Mouse (Mus musculus): Measurements from ENCODE around the gene Panx2. TPM values are rescaled to one million over a fixed set of nuclear protein-coding genes. Genes with fewer than 3 reads are reported as not detected.
A peak's percentile ranks its signal among the peaks of the same experiment; 100 is the strongest.

Gene Panx2
- polyA plus RNA-seq, 1 experiment from 2014 or later: 10.1 TPM

DNA sequence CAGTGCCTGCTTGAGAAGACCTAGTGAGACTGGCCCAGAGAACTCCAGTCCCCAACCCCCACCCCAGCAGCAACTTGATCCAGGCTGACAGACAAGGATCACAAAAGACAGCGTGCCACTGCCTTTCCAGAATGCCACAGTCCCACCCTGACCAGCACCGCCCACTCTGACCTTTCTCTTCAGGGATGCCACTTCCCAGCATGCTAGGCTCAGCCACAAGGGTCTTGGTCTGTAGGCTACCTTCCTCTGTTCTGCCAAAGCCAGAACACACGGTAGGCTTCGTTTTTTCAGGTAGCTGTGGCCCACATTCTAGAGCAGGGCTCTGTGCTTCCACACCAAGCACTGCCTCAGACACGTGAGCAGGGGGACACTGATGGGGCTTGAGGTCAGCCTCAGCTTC lies 43.1 kb downstream of the Panx2 start:
- Histone ChIP-seq H3K9me3 (replicated peaks) (no peaks in the 10 kb centered on the region), H3K4me3 (replicated peaks) (no peak overlapping the region), H3K4me1 (no peaks in the 10 kb centered on the region), H3K4me2 (no peak overlapping the region), H3K27me3 (replicated peaks) (no peaks in the 10 kb centered on the region), H3K36me3 (peaks cover 99% of the 10 kb centered on the region), H3K27ac (replicated peaks) (no peak overlapping the region), H3K9ac (replicated peaks) (no peak overlapping the region)
- WGBS: 73% methylated on average over 5 of the region's 5 CpGs
- no peak for ATAC-seq (ENCODE audit: low FRiP score)

DNA sequence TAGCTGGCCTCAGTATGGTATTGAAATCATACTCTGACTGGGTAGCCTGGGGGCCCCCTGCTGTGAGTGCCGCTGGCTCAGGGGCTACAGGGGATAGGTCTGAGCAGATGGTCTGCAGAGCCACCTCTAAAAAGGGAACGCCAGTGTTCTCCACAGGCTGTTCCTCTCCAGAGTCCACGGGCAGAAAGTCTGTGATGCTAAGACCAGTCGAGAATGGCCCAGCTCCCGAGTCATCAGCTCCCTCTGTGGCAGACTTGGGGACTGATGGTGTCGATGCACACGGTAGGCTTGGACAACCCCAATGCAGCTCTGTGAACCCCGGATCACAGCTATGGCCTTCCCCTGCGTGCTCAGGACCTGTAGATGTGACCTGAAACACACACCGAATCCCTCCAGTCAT lies 44.4 kb downstream of the Panx2 start:
- Histone ChIP-seq H3K27me3 (replicated peaks) (no peaks in the 10 kb centered on the region), H3K4me1 (no peaks in the 10 kb centered on the region), H3K27ac (replicated peaks) (no peak overlapping the region), H3K9ac (replicated peaks) (no peak overlapping the region), H3K36me3 (peaks cover 99% of the 10 kb centered on the region), H3K4me3 (replicated peaks) (no peak overlapping the region), H3K9me3 (replicated peaks) (no peaks in the 10 kb centered on the region), H3K4me2 (no peak overlapping the region)
- 87% methylated on average over 10 of the region's 10 CpGs for WGBS
- ATAC-seq (ENCODE audit: low FRiP score): no peak

DNA sequence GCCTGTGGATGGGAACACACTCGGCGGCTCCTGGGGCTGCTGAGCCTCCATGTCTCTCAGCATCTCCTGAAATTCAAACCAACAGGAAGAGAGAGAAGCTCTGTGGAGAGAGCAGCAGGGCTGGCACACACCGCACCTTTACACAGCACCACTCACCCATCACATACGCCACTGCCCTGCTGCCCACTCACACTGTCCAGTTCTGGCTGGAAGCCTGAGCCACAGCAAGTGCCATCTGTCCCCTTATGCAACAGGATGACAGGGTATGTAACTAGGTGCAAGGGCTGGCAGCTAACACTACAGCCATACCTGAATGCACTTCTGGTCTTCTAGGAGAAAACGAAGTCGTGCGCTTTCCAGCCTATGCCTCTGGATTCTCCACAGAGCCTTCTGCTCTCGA lies 44.9 kb downstream of the Panx2 start:
- ATAC-seq (ENCODE audit: low FRiP score): no peak
- Histone ChIP-seq H3K4me2 (no peak overlapping the region), H3K27me3 (replicated peaks) (no peaks in the 10 kb centered on the region), H3K4me1 (no peaks in the 10 kb centered on the region), H3K9ac (replicated peaks) (no peak overlapping the region), H3K27ac (replicated peaks) (no peak overlapping the region), H3K9me3 (replicated peaks) (no peaks in the 10 kb centered on the region), H3K36me3 (peaks cover 99% of the 10 kb centered on the region), H3K4me3 (replicated peaks) (no peak overlapping the region)
- WGBS: 96% methylated on average over 8 of the region's 8 CpGs

DNA sequence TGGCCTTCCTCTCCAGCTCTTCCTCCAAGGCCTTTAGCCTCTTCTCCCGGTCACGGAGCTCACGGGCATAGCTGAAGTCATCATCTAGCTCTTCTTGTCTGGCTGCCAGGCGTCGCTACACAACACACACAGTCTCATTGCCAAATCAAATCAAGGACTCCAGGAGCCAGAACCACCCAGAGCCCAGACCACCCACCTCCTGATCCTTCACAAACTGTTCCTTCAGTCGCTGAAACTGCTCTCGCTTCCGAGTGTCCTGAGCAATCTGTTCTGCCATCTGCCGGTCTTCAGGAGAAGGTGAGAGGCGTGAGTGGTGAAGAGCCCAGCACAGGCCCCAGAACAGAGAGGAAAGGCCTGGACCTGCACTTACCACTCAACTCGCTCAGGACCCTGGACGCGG lies 46.5 kb downstream of the Panx2 start:
- H3K9ac ChIP-seq (replicated peaks): no peak overlapping the region

DNA sequence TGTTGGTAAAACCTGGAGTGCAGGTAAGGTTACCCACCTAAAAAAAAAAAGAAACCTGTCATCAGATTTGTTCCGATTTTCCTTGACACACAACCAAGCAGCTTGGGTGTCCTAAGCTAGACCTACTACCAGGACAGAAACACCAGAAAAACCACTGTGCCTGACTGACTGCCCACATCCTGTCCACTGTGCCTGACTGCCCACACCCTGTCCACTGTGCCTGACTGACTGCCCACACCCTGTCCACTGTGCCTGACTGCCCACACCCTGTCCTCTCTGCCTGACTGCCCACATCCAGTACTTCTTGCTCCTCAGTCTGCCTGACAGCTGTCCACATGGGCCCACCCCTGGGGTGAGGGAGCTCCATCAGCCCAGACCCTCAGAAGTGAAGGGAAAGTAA lies 47.4 kb downstream of the Panx2 start:
- 96% methylated on average over 1 of the region's 1 CpGs for WGBS
- Histone ChIP-seq H3K27me3 (replicated peaks) (no peaks in the 10 kb centered on the region), H3K27ac (replicated peaks) (no peak overlapping the region), H3K4me1 (no peaks in the 10 kb centered on the region), H3K4me3 (replicated peaks) (no peak overlapping the region), H3K4me2 (no peak overlapping the region), H3K9ac (replicated peaks) (no peak overlapping the region), H3K9me3 (replicated peaks) (no peaks in the 10 kb centered on the region), H3K36me3 (peaks cover 98% of the 10 kb centered on the region)
- no peak for ATAC-seq (ENCODE audit: low FRiP score)

More for the DNA sequence above, 46.5 kb downstream of the Panx2 start:
- H3K9me3 ChIP-seq (replicated peaks): no peaks in the 10 kb centered on the region
- H3K4me3 ChIP-seq (replicated peaks): no peak overlapping the region
- no peak overlapping the region for H3K4me2 ChIP-seq
- peaks cover 99% of the 10 kb centered on the region for H3K36me3 ChIP-seq
- no peak for ATAC-seq (ENCODE audit: low FRiP score)
- no peak overlapping the region for H3K27ac ChIP-seq (replicated peaks)
- no peaks in the 10 kb centered on the region for H3K4me1 ChIP-seq
- WGBS: 92% methylated on average over 13 of the region's 13 CpGs
- no peaks in the 10 kb centered on the region for H3K27me3 ChIP-seq (replicated peaks)

DNA sequence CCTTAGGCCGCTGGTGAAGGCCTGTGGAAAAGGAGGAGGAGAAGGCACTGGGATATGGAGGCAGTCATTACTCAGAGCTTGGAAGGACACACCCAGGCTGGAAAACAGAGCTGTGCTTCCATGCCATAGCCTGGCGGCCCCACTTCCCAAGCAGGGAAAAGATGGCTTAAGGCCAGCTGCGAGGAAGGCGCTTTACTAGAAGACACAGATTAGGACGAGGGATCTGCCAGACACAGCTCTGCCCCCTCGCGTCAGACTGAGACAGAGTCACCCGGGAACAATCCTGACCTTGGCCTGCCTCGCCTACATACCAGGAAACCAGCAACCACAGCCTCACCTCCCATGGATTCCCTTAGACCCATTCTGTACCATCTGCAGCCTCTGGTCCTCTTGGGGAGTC lies 50.6 kb downstream of the Panx2 start:
- Histone ChIP-seq H3K36me3 (peaks cover 89% of the 10 kb centered on the region), H3K4me3 (replicated peaks) (no peak overlapping the region), H3K27me3 (replicated peaks) (no peaks in the 10 kb centered on the region), H3K4me2 (no peak overlapping the region), H3K9ac (replicated peaks) (no peak overlapping the region), H3K27ac (replicated peaks) (no peak overlapping the region), H3K4me1 (no peaks in the 10 kb centered on the region), H3K9me3 (replicated peaks) (no peaks in the 10 kb centered on the region)
- 90% methylated on average over 9 of the region's 9 CpGs for WGBS
- no peak for ATAC-seq (ENCODE audit: low FRiP score)

DNA sequence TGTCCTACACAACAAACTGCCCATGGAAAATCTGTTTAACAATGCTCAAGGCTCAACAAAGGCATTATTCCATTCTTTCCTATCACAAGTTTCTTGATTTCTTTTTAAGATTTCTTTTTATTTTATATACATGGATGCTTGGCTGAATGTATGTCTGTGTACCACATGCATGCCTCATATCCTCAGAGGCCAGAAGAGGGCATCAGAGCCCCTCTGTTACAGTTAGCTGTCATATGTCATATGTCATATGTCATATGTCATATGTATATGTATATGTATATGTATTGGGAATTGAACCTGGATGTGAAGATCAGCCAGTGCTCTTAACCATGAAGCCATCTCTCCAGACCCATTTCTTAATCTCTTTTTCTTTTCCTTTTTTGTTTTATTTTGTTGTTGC lies 58.5 kb downstream of the Panx2 start:
- Histone ChIP-seq H3K9me3 (replicated peaks) (no peaks in the 10 kb centered on the region), H3K9ac (replicated peaks) (no peak overlapping the region), H3K27ac (replicated peaks) (no peak overlapping the region), H3K4me3 (replicated peaks) (no peak overlapping the region), H3K27me3 (replicated peaks) (no peaks in the 10 kb centered on the region), H3K4me2 (no peak overlapping the region), H3K4me1 (peaks cover 35% of the 10 kb centered on the region), H3K36me3 (peaks cover 48% of the 10 kb centered on the region)
- ATAC-seq (ENCODE audit: low FRiP score): no peak

DNA sequence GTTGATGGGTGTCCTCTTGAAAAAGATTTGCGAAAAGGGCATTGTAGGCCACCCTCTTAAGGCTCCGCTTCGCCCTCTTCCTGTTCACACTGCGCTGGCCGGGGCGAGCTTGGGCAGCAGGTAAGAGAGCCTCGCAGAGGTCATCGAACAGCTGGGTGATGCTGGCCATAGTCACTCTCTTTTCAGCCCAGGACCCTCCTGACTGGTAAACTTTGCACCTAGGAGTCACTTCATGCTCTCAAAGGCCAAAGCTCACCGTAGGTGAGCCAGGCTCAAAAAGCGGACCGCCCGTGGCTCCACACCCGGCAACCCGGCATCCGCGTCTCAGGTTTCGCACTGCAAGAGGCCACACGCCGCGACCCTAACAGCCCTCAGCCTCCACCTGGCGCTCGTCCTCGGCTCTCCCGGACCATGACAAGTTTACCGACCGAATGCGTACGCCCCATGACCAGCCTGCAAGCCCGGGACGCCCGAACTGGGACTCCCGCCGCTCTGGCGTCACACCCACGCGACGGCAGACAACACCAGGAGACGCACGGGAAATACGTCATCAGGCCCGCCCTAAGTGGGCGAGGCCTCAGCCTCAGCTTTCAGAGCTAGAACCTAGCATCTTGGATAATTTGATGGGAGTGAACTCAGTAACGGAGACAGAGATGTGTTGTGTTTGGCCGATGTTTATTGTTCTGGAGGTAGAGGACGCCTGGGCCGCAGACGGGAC lies 63.3 kb downstream of the Panx2 start, which contains the start of gene Tubgcp6:
Gene Tubgcp6 (minus strand): TSS at position 464 of the 718 bp plus-strand sequence.
- Histone ChIP-seq H3K4me1 (peaks cover 53% of the 10 kb centered on the region), H3K9ac (replicated peaks) (peak within 1 kb of the TSS; percentile 77), H3K9me3 (replicated peaks) (no peaks in the 10 kb centered on the region), H3K4me2 (peak within 1 kb of the TSS; percentile 95), H3K36me3 (peaks cover 15% of the 10 kb centered on the region), H3K27ac (replicated peaks) (peak within 1 kb of the TSS; percentile 88), H3K4me3 (replicated peaks) (peak within 1 kb of the TSS; percentile 92), H3K27me3 (replicated peaks) (no peaks in the 10 kb centered on the region)
- peak; percentile 82 for ATAC-seq (ENCODE audit: low FRiP score)
- under 1% methylated on average over 47 of the region's 47 CpGs for WGBS

Other genes starting within 250 kb of the Panx2 start
- gene Alg12, start 240.4 kb upstream of the Panx2 start, polyA plus RNA-seq (2015; fragmentation: Nextera tagmentation; extraction: Ambion mirVana): 8.3 and 9.4 TPM in 2 replicates
- gene Creld2, start 240.1 kb upstream of the Panx2 start, polyA plus RNA-seq (2015; fragmentation: Nextera tagmentation; extraction: Ambion mirVana): 63.8 and 71.3 TPM in 2 replicates
- 66.8 and 78.7 TPM in 2 replicates for gene Pim3, start 197.5 kb upstream of the Panx2 start, polyA plus RNA-seq (2015; fragmentation: Nextera tagmentation; extraction: Ambion mirVana)
- 0.13 and 0.17 TPM in 2 replicates for gene Ttll8, start 105.3 kb upstream of the Panx2 start, polyA plus RNA-seq (2015; fragmentation: Nextera tagmentation; extraction: Ambion mirVana)
- gene Mlc1, start 80.7 kb upstream of the Panx2 start, polyA plus RNA-seq (2015; fragmentation: Nextera tagmentation; extraction: Ambion mirVana): 20.4 and 21.4 TPM in 2 replicates
- not detected in 2 replicates for gene Mov10l1, start 76.8 kb upstream of the Panx2 start, polyA plus RNA-seq (2015; fragmentation: Nextera tagmentation; extraction: Ambion mirVana)
- 38.2 and 44.9 TPM in 2 replicates for gene Trabd, start 15.4 kb downstream of the Panx2 start, polyA plus RNA-seq (2015; fragmentation: Nextera tagmentation; extraction: Ambion mirVana)
- 16.9 and 19.7 TPM in 2 replicates for gene Selenoo, start 29.4 kb downstream of the Panx2 start, polyA plus RNA-seq (2015; fragmentation: Nextera tagmentation; extraction: Ambion mirVana)
- gene Tubgcp6, start 63.4 kb downstream of the Panx2 start, polyA plus RNA-seq (2015; fragmentation: Nextera tagmentation; extraction: Ambion mirVana): 14.4 and 14.8 TPM in 2 replicates
- gene Hdac10, start 69.0 kb downstream of the Panx2 start, polyA plus RNA-seq (2015; fragmentation: Nextera tagmentation; extraction: Ambion mirVana): 25.1 and 31.9 TPM in 2 replicates
- 4.8 and 5.2 TPM in 2 replicates for gene Mapk12, start 81.0 kb downstream of the Panx2 start, polyA plus RNA-seq (2015; fragmentation: Nextera tagmentation; extraction: Ambion mirVana)
- gene Mapk11, start 89.9 kb downstream of the Panx2 start, polyA plus RNA-seq (2015; fragmentation: Nextera tagmentation; extraction: Ambion mirVana): 22.5 and 27.5 TPM in 2 replicates
- gene Plxnb2, start 121.1 kb downstream of the Panx2 start, polyA plus RNA-seq (2015; fragmentation: Nextera tagmentation; extraction: Ambion mirVana): 69.4 and 72.3 TPM in 2 replicates
- gene Dennd6b, start 136.8 kb downstream of the Panx2 start, polyA plus RNA-seq (2015; fragmentation: Nextera tagmentation; extraction: Ambion mirVana): 77.2 and 91.0 TPM in 2 replicates
- 62.8 and 67.7 TPM in 2 replicates for gene Ppp6r2, start 151.8 kb downstream of the Panx2 start, polyA plus RNA-seq (2015; fragmentation: Nextera tagmentation; extraction: Ambion mirVana)

All from neural tube, embryonic 15.5 days (tissue).